Mouse (Mus musculus) C2C12 (cell line): ENCODE results near the gene Dcaf15. TPM values are rescaled to one million over a fixed set of nuclear protein-coding genes. Genes with fewer than 3 reads are reported as not detected.

Experiments
- H3K27me3 ChIP-seq: one replicate; pipeline ENCODE4 v1.6.1; 2011; ENCODE audit not compliant: control insufficient read depth, insufficient read depth, insufficient read length
- H3K36me3 ChIP-seq: one replicate; pipeline ENCODE4 v1.6.1; 2011; ENCODE audit not compliant: control insufficient read depth, insufficient read depth
- H3K4me3 ChIP-seq: one replicate; pipeline ENCODE4 v1.5.1; 2011; ENCODE audit warnings: mild to moderate bottlenecking, control low read depth; ENCODE audit not compliant: poor library complexity, insufficient read depth, severe bottlenecking
- H3K79me2 ChIP-seq: one replicate; pipeline ENCODE4 v1.6.1; 2011; ENCODE audit not compliant: control insufficient read depth, insufficient read depth
- H3K79me3 ChIP-seq: one replicate; pipeline ENCODE4 v1.6.1; 2011; ENCODE audit warnings: low read depth, control low read depth
- H3ac ChIP-seq: one replicate; pipeline ENCODE3; 2011; ENCODE audit warnings: low read depth; ENCODE audit not compliant: control insufficient read depth, insufficient read length
- CEBPB ChIP-seq: IDR thresholded peaks from one replicate; pipeline ENCODE4 v1.6.1; 2011; ENCODE audit warnings: low read depth, mild to moderate bottlenecking, control low read depth, moderate library complexity
- CTCF ChIP-seq: IDR thresholded peaks from one replicate; pipeline ENCODE4 v1.5.1; 2011; ENCODE audit not compliant: control insufficient read depth, insufficient read depth, insufficient read length
- FOSL1 ChIP-seq: IDR thresholded peaks from one replicate; pipeline ENCODE4 v1.8.0; 2011; ENCODE audit warnings: mild to moderate bottlenecking, low read length; ENCODE audit not compliant: poor library complexity, insufficient read depth, severe bottlenecking
- MAX ChIP-seq: IDR thresholded peaks from one replicate; pipeline ENCODE4 v1.6.1; 2011; ENCODE audit warnings: mild to moderate bottlenecking, control low read depth
- MYOD1 ChIP-seq: IDR thresholded peaks from one replicate; pipeline ENCODE4 v1.6.1; 2011; ENCODE audit warnings: low read depth; ENCODE audit not compliant: control insufficient read depth, insufficient read length
- MYOG ChIP-seq: IDR thresholded peaks from one replicate; pipeline ENCODE4 v1.6.1; 2011; ENCODE audit not compliant: control insufficient read depth, insufficient read length; ENCODE audit errors: extremely low read depth
- USF1 ChIP-seq: IDR thresholded peaks from one replicate; pipeline ENCODE4 v1.6.1; 2011; ENCODE audit warnings: low read depth, mild to moderate bottlenecking, control low read depth, moderate library complexity
- polyA plus RNA-seq: library from polyadenylated mRNA; unstranded; fragments of >200 nt; fragmentation: generic; extraction: Trizol; gene quantifications from one replicate; pipeline ENCODE4 v1.2.1, GENCODE M21; 2012; ENCODE audit warnings: missing spikeins

Dcaf15 gene
- polyA plus RNA-seq, 1 experiment = 45.2 TPM

DNA sequence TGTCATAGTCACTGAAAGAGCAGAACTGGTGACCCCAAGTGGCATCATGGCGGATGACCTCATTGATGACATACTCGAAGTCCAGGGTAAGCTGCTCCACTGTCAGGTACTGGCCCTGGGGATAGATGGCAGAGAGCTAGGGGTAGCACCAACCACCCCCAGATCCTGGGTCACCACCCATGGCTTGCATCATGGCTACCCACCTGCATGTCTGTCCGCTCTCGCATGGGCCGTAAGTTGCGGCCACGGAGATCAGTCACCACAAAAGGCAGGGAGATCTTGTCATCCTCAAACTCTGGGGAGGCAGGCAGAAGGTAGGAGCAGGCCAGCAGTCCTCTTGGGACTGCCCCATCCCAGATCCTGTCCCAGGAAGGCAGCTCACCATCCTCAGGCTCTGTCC is 6.2 kb downstream of the Dcaf15 start:
- H3ac ChIP-seq = no peak overlapping the region
- TF ChIP-seq CTCF (no peak), CEBPB (no peak), MYOG (no peak), MAX (no peak), USF1 (no peak), MYOD1 (no peak), FOSL1 (no peak)
- H3K27me3 ChIP-seq = no peaks in the 10 kb centered on the region
- peaks cover 46% of the 10 kb centered on the region for H3K36me3 ChIP-seq
- H3K79me2 ChIP-seq = peaks cover 32% of the 10 kb centered on the region
- H3K79me3 ChIP-seq = peaks cover 9% of the 10 kb centered on the region
- H3K4me3 ChIP-seq = no peak overlapping the region

DNA sequence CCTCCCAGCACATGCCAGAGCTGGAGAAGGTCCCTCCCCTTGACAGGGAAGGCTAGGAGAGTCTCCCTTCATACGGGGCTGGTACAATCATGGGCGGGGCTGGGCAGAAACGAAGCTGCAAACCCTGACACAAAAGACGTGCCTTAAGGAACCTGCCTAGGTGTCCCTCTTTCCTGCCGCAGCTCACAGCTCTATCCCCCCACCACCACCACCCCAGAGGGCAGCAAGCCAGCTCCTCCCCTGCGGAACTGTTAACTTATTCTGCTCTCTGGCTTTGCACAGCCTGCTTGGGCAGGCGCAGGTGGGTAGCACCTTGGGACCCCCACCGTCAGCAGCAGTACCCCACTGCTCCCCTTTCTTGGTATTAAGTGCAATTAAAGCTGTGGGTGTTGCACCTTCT is 8.5 kb downstream of the Dcaf15 start:
- H3K36me3 ChIP-seq = peaks cover 50% of the 10 kb centered on the region

DNA sequence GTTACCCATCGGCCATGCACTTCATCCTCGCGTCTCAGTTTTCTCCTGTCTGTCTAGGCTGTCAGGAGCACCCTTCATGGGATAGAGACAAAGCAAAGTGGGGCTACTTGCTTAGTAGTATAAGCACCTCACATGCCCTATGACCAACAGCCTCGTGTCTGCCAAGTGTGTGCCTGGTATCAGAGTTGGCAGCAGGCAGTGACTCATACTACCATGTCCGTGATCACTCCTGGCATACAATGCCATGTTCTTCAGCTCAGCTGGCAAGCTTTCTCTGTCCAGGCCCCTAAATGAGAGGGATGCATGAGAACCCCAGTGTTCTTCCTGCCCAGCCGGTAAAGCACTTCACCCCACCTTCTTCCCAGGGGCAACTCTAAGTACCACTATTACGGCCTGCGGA is 14.0 kb downstream of the Dcaf15 start:
- Histone ChIP-seq H3K4me3 (no peak overlapping the region), H3K27me3 (no peaks in the 10 kb centered on the region), H3ac (no peak overlapping the region), H3K79me2 (no peaks in the 10 kb centered on the region), H3K36me3 (peaks cover 38% of the 10 kb centered on the region), H3K79me3 (no peaks in the 10 kb centered on the region)
- TF ChIP-seq CEBPB = no peak
- no peak for TF ChIP-seq MAX
- no peak for TF ChIP-seq CTCF
- no peak for TF ChIP-seq FOSL1
- no peak for TF ChIP-seq USF1
- TF ChIP-seq MYOG = no peak
- no peak for TF ChIP-seq MYOD1

More for the DNA sequence above, 8.5 kb downstream of the Dcaf15 start:
- Histone ChIP-seq H3ac (no peak overlapping the region), H3K79me3 (peaks cover 4% of the 10 kb centered on the region), H3K79me2 (peaks cover 10% of the 10 kb centered on the region), H3K4me3 (no peak overlapping the region), H3K27me3 (no peaks in the 10 kb centered on the region)
- TF ChIP-seq USF1 (no peak), MYOG (no peak), MYOD1 (no peak), FOSL1 (no peak), MAX (no peak), CTCF (no peak), CEBPB (no peak)

DNA sequence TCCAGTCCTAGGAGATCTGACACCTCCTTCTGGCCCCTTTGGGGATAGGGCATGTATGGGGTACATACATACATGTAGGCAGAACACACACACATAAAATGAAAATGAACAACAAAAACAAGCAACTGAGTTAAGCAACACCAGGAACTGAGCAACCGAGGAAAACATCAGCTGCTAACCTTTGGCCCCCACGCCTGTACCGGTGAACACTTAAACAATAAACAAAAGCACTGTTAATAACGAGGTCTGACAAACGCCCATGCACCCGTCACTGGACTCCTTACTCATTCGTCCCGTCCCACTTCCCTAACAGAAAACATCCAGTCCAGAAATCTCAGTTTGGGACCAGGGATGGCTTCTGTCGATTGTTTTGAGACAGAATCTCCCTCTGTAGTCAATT is 15.3 kb downstream of the Dcaf15 start:
- no peaks in the 10 kb centered on the region for H3K79me3 ChIP-seq
- H3ac ChIP-seq = no peak overlapping the region
- H3K79me2 ChIP-seq = no peaks in the 10 kb centered on the region
- TF ChIP-seq CEBPB (no peak), MYOG (no peak), FOSL1 (no peak), USF1 (no peak), MAX (no peak), CTCF (no peak), MYOD1 (no peak)
- H3K27me3 ChIP-seq = no peaks in the 10 kb centered on the region
- no peak overlapping the region for H3K4me3 ChIP-seq
- H3K36me3 ChIP-seq = peaks cover 38% of the 10 kb centered on the region

DNA sequence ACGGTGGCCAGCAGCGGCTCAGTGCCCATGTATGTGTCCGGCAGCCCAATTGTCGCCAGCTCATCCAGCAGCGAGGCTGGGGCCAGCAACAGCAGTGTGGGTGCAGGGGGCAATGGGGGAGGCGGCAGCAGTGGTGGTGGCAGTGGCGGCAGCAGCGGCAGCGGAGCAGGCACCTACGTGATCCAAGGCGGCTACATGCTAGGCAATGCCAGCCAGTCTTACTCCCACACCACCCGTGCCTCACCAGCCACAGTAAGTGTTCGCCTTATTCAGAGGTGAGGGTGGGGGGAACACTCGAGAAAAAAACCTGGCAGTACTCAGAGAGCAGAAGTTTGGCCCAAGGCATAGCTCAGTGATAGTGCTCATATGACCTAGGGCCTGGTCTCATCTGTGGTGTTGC is 16.7 kb downstream of the Dcaf15 start:
- TF ChIP-seq CTCF = no peak
- TF ChIP-seq MYOG = no peak
- no peak for TF ChIP-seq USF1
- no peak for TF ChIP-seq CEBPB
- no peak for TF ChIP-seq MAX
- TF ChIP-seq FOSL1 = no peak
- TF ChIP-seq MYOD1 = no peak
- no peaks in the 10 kb centered on the region for H3K27me3 ChIP-seq
- no peaks in the 10 kb centered on the region for H3K79me2 ChIP-seq
- H3ac ChIP-seq = no peak overlapping the region
- H3K36me3 ChIP-seq = peaks cover 40% of the 10 kb centered on the region
- H3K79me3 ChIP-seq = no peaks in the 10 kb centered on the region
- H3K4me3 ChIP-seq = no peak overlapping the region

DNA sequence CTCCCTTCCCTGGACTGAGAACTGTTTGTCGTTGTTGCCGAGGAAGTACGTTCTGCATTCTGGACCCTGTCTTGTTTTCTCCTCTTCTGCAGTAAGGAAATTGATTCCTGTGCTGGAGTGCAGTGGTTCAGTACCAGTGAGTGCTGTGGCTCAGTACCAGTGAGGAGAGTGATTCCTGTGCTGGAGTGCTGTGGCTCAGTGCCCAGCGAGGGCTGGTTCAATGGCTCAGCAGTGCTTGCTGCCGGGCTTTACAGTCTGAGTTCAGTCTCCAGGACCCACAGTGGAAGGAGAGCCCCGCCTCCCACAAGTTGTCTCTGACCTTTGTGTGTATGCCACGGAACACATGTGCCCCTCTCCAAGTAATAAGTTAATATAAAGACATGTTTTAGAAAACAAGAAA is 17.4 kb downstream of the Dcaf15 start:
- Histone ChIP-seq H3K36me3 (peaks cover 36% of the 10 kb centered on the region), H3K79me2 (no peaks in the 10 kb centered on the region), H3K4me3 (no peak overlapping the region), H3K79me3 (no peaks in the 10 kb centered on the region), H3K27me3 (no peaks in the 10 kb centered on the region), H3ac (no peak overlapping the region)
- TF ChIP-seq MAX = no peak
- TF ChIP-seq CTCF = no peak
- TF ChIP-seq MYOD1 = no peak
